Mouse (Mus musculus) c-Kit-positive CD71-positive TER-119-positive erythroid progenitor cells, embryonic 14.5 days (primary cell): ENCODE measurements around the gene Ccdc85c.
A peak's percentile ranks its signal among the peaks of the same experiment; 100 is the strongest.

Experiments used
- DNase-seq: peaks from one replicate; pipeline ENCODE4 v3.0.0-alpha.2; 2013; ENCODE audit warnings: low spot score

The Ccdc85c gene

GRCm38 (mm10) chr12:108294620-108295019 is 19.4 kb upstream of the Ccdc85c start:
- no peak for DNase-seq

DNA sequence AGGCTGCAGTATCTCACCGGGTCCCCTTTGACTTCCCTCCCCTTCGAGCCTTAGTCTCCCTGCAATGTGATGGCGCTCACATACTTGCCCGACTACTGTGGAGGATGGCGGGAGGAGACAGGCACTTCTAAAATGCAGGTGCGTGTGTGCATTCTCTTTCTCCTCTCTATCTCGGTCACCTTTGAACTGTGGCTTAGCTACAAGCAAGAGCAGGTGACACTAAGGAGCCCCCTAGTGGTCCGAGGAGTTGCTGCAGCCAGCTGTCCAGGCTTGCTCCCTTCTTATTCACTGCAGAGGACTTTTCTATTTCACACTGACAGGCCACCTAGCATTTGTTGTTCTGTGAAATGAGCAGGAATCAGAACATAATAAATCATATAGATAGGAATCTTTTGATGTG is 17.7 kb upstream of the Ccdc85c start:
- peak; percentile 35 for DNase-seq

- no peak for DNase-seq
Observed at GRCm38 (mm10) chr12:108292419-108292818, 17.2 kb upstream of the Ccdc85c start.

GRCm38 (mm10) chr12:108288127-108288880 is 13.1 kb upstream of the Ccdc85c start:
- no peak for DNase-seq

GRCm38 (mm10) chr12:108287011-108287410 is 11.8 kb upstream of the Ccdc85c start:
- no peak for DNase-seq

GRCm38 (mm10) chr12:108286381-108286780 is 11.2 kb upstream of the Ccdc85c start:
- DNase-seq, result no peak

DNA sequence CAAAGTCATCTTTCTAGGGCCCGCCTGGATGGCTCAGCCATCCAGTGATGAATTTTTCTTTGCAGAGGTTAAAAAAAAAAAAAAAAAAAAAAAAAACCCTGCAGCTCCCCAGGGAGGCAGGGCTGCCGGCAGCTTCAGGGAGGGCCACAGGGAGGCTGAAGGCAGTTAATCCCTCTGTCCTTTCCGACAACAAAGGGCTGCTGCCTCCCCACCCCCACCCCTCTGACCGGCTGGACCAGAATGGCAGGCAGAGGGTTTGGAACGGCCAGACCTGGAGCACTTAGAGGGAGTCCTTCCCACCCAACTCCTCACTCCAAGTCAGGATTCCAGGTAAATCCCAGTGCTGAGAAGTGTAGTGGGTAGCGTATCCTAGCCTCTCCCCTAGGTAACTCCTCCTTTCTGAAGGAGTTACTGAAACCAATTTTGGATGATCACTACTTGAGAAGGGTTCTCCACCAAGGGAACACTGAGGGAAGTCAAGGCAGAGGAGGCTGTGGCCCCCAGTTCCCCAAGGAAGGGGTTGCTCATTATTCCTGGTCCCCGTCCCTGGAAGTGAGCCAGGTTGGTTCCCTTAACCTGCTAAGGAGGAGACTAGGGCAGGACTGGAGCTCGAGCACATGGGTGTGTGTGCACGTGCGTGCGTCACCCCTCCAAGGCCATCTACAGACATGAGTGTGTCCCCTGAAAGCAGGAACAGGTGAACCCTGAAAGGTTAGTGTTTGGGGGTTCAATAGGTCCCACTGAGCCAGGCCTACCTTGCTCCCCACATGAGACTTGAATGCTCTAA is 10.2 kb upstream of the Ccdc85c start:
- no peak for DNase-seq

GRCm38 (mm10) chr12:108284455-108285224 is 9.4 kb upstream of the Ccdc85c start:
- no peak for DNase-seq

GRCm38 (mm10) chr12:108278221-108278918 is 3.1 kb upstream of the Ccdc85c start:
- no peak for DNase-seq

DNA sequence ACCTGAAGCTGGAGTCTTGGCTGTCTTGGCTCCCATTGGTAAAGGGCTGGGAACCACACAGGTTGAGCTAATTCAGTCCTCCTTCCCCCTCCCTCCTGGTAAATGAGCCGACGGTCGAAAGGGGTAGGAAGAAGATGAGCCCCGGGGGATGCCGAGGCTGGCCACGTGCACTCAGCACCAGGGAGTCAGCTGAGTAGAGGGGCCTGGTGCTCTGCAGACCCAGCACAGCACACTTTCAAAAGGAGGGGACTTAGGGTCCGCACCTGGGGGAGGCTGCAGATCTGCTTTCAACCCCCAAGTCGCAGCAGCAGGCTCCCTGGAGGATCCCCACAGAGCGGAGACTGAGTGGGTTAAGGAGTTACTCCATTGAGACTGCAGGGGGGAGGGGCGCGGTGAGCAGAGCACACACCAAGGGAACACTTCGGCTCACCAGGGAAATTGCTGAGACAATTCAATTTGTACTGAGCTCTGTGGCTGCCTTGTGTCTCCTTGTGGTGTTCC is 2.2 kb upstream of the Ccdc85c start:
- DNase-seq, result no peak

GRCm38 (mm10) chr12:108275920-108276822 is 946 bp upstream of the Ccdc85c start:
- no peak for DNase-seq

- DNase-seq, result peak; percentile 87
Observed at GRCm38 (mm10) chr12:108275508-108275890, 274 bp upstream of the Ccdc85c start.

- DNase-seq, result no peak
Observed at GRCm38 (mm10) chr12:108274313-108274595, 971 bp downstream of the Ccdc85c start.

- DNase-seq, result no peak
Observed at GRCm38 (mm10) chr12:108273466-108274312, 1.5 kb downstream of the Ccdc85c start.

DNA sequence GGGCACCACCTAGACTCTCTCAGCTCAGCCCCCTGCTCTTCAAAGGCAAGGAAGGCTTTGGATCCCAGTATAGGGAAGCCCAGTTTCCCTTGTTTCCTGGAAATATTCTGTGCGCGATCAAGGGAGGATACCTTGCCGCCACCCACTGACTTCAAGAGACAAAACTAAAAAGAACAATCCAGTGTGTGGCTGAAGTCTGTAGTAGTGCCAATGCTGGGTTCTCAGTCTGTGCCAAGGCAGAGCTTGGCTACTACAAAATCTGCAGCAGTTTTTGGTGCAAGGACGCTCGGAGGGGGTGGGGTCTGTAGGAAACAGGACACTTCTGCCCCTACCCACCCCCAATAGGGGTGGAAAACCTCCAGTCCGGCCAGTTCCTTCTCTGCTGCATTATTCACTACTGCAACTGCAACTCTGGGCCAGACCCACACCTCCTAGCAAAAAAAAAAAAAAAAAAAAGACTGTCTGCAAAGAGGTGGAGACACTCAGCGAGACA is 3.0 kb downstream of the Ccdc85c start:
- DNase-seq, result no peak

DNA sequence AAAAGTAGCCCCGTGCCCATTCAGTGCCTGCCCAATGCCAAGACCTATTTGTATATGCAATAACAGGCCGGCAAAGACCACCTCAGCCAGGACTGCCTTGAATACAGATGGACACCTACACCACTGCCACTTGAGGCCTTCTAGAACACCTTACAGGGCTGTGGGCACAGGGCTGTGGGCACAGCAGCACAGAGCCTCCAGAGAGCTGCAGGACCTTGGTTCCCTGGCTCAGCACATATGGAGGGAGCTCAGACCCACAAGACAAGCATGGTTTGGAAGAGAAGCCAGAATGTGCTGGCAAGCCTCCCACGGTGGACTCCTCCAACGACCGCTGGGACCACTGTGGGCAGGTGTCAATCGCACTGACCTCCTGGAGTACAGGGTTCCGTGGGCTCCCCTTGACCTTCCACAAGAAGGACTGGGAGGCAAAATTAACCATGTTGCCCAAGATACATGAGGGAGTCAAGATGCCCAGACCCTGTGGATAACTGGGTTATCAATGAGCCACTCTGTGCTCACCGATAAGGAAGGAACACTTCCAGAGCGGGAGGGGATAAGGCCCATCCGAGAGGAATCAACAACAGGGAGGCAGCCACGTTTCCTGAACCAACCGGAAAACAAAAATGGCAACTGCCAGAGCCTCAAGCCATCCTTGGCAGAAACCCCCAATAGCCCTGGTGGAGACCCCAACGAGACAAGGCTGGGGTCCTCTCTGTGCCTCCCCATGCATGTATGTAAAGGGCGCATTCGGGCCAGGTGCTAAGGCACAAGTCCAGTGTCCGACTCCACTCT is 3.7 kb downstream of the Ccdc85c start:
- no peak for DNase-seq

DNA sequence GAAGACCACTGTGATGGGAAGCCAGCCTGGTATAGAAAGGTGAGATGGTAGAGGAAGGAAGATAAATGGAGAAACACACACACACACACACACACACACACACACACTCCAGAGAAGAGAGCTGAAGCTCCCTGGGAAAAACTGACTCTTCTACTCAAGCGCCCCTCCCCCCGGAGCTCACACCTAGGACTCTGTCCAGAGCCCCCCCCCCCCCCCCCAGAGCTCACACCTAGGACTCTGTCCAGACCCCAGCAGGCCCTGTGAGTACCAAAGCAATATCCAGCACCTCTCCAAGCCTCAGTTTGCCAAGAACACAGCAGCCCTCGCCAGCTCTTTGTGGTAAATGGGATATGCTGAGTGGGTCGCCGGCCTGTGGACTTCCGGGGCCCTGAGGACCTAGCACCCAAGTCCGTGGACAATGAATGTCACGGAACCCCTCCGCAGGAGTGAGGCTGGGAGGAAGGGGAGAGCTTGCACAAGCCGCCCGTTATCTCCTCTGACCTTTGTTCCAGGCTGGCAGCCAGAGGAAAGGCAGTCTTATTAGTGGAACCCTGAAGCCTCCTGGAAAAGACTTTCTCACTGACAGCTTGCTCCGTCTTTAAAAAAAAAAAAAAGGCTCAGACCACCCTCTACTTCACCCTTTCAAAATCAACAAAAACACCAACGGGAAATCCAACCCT is 4.8 kb downstream of the Ccdc85c start:
- DNase-seq, result no peak

- no peak for DNase-seq
Observed at GRCm38 (mm10) chr12:108269699-108270098, 5.5 kb downstream of the Ccdc85c start.
